Mouse (Mus musculus): ENCODE data around the gene Cpsf3.

GRCm38 (mm10) chr12:21337171-21337570 is 52.0 kb downstream of the Cpsf3 start:
- no peak for TF ChIP-seq CTCF (IDR thresholded peaks at IDR 0.05; ENCODE audit: borderline replicate concordance, insufficient read depth, low read length)
- TF ChIP-seq POLR2A (IDR thresholded peaks at IDR 0.05; ENCODE audit: low read depth, low read length) = no peak

Data from embryonic fibroblast, embryonic 13.5 days (primary cell).